Mouse (Mus musculus): ENCODE data around the gene Etv1.

DNA sequence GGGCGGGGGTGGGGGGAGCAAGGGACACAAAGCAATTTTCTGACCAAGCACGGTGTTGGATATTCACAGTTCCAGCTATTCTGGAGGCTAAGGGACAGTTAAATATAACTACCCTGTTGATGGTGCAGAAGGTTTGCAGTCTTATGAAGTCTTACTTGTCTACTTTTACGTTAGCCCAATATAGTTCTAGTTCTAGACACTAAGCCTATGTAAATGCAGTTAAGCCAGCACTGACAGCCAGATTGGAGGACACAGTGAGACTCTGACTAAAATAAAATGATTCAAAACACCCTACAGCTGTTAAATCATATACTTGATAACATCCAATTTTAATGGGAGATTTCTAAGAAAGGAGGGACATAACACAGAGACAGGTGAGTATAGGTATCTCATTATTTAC, 129.8 kb downstream of the Etv1 start:
- TF ChIP-seq POLR2A (IDR thresholded peaks at IDR 0.05; ENCODE audit: control insufficient read depth, extremely low read depth, insufficient read depth, low read length, poor library complexity) (no peak), CTCF (IDR thresholded peaks at IDR 0.05; ENCODE audit: borderline replicate concordance, control insufficient read depth, extremely low read depth, insufficient read depth, low read length, poor library complexity) (no peak)

All from thymus, adult 2 months (tissue).